Mouse (Mus musculus) hindbrain, embryonic 16.5 days (tissue): ENCODE results near the gene 2010300C02Rik. TPM values are rescaled to one million over a fixed set of nuclear protein-coding genes. Genes with fewer than 3 reads are reported as not detected.

Source experiments
- ATAC-seq: fragments of 200-750 bp; cut with Nextera tagmentation; 2 replicates; pipeline ENCODE4 v1.8.0; 2017; ENCODE audit warnings: moderate TSS enrichment, moderate library complexity
- H3K27ac ChIP-seq: fragments of 300-500 bp; sonication (generic); 2 replicates; pipeline ENCODE4 v1.5.1; 2014; ENCODE audit warnings: low read depth, mild to moderate bottlenecking, control low read depth, low read length, moderate library complexity
- H3K27me3 ChIP-seq: fragments of 300-500 bp; sonication (generic); replicated peaks from 2 replicates; pipeline ENCODE4 v1.6.1; 2014; ENCODE audit warnings: low read length; ENCODE audit not compliant: control insufficient read depth, insufficient read depth
- H3K36me3 ChIP-seq: fragments of 300-500 bp; sonication (generic); 2 replicates; pipeline ENCODE4 v1.6.1; 2014; ENCODE audit warnings: mild to moderate bottlenecking, low read length, moderate library complexity, mixed read lengths; ENCODE audit not compliant: control insufficient read depth, insufficient read depth
- H3K4me1 ChIP-seq: fragments of 300-500 bp; sonication (generic); 2 replicates; pipeline ENCODE4 v1.6.1; 2014; ENCODE audit warnings: low read depth, low read length; ENCODE audit not compliant: control insufficient read depth, insufficient read depth
- H3K4me2 ChIP-seq: fragments of 300-500 bp; sonication (generic); 2 replicates; pipeline ENCODE4 v1.6.1; 2014; ENCODE audit warnings: mild to moderate bottlenecking, low read length, control low read depth, moderate library complexity
- H3K4me3 ChIP-seq: fragments of 300-500 bp; sonication (generic); 2 replicates; pipeline ENCODE4 v1.5.1; 2014; ENCODE audit warnings: mild to moderate bottlenecking, low read length, control low read depth, moderate library complexity
- H3K9ac ChIP-seq: fragments of 300-500 bp; sonication (generic); 2 replicates; pipeline ENCODE4 v1.6.1; 2014; ENCODE audit warnings: low read depth, mild to moderate bottlenecking, control low read depth, low read length, moderate library complexity
- H3K9me3 ChIP-seq: fragments of 300-500 bp; sonication (generic); 2 replicates; pipeline ENCODE4 v1.6.1; 2014; ENCODE audit warnings: mild to moderate bottlenecking, low read length, moderate library complexity; ENCODE audit not compliant: control insufficient read depth
- WGBS: fragments of 180-500 bp; shearing (Covaris S2); extraction: QIAGEN DNeasy Blood & Tissue Kit; methylation state at CpG from one replicate; pipeline ENCODE4 v1.1.7; 2014; 5-methylcytosine and 5-hydroxymethylcytosine counted together
- polyA plus RNA-seq: library from polyadenylated mRNA; unstranded; fragments of >200 nt; fragmentation: Nextera tagmentation; extraction: Ambion mirVana; gene quantifications from 2 replicates; pipeline ENCODE4 v1.2.1, GENCODE M21; 2015

2010300C02Rik gene
- polyA plus RNA-seq, 1 experiment from 2014 or later: 3.2 TPM

DNA sequence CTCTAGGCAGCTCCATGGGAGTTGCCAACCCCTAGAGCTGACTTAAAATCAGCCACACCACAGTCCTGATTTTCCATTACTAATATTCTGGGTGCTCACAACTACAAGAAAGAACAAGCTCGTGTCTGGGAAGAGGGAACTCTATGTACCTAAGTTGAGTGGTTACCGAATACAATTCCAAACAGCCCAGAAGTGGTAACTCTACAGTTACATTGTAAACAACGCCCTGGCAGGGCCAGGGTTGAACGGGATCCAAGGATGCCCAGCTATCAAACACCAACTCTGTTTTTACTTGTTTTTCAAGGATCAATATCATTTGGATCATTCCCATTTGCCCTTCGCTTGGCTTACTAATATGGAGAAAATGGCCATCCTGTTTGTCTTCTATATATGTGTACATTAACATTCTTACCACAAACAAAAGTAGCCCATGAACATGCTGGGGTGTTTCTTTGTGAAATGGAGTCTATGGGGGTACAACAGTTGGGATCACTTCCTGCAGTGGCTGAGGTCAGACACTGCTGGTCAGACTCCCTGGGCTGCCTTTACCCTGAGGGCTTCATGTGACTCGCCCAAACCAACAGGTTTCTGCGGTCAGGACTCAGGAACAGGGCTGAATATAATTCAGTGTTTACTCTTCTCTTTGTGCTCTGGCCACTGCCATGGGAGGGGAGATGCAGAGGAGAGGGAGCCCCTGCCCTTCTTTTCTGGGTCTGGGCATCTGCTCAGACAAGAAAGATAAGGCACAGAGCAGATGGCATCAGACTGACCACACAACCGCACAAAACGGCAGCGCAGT, 89.3 kb downstream of the 2010300C02Rik start:
- no peak overlapping the region for H3K4me3 ChIP-seq
- WGBS: 85% methylated on average over 10 of the region's 10 CpGs
- no peaks in the 10 kb centered on the region for H3K36me3 ChIP-seq
- no peak overlapping the region for H3K9ac ChIP-seq
- no peaks in the 10 kb centered on the region for H3K27me3 ChIP-seq
- no peak overlapping the region for H3K4me2 ChIP-seq
- no peaks in the 10 kb centered on the region for H3K9me3 ChIP-seq
- no peak overlapping the region for H3K27ac ChIP-seq
- H3K4me1 ChIP-seq: no peaks in the 10 kb centered on the region
- ATAC-seq: no peak

DNA sequence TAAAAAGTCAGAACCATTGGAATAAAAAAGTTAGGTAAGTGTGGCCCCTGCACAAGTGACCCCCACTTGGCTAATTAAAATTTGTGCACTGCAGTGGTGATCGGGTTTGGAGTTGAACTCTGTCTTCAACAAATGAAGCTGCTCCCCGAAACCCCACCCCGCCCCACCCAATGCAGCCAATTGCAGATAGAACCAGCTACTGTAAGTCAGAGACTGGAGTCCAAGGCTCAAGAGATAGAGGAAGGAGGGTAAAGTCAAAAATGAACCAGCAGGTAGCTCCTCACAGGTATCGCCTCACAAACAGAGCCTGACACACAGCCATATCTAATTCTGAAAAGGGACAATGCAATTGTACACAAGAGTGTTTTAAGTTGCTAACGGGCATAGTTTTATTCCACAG, 90.0 kb downstream of the 2010300C02Rik start:
- no peaks in the 10 kb centered on the region for H3K4me1 ChIP-seq
- ATAC-seq: no peak

DNA sequence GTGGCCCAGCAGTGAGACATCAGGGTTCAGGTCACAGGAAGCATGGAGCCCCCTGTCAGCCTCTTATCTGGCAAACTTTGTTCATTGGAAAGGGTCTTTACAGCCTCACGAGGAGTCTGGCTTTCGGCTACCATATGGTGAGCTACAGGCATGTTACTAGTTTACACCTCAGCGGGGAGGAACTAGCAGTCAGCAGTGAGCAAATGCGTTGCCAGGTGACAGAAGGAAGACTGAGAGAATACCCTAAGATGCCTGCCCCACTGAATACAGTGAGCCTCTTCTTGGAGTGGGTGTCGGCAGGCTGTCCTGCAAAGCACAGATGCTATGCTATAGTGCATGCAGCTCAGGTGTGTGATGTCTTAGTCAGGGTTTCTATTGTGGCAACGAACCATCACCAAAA, 91.1 kb downstream of the 2010300C02Rik start:
- WGBS: 48% methylated on average over 6 of the region's 6 CpGs

More for the DNA sequence above, 90.0 kb downstream of the 2010300C02Rik start:
- H3K4me3 ChIP-seq: no peak overlapping the region
- no peaks in the 10 kb centered on the region for H3K36me3 ChIP-seq
- no peak overlapping the region for H3K9ac ChIP-seq
- H3K9me3 ChIP-seq: no peaks in the 10 kb centered on the region
- WGBS: 95% methylated on average over 5 of the region's 5 CpGs
- no peak overlapping the region for H3K27ac ChIP-seq
- no peaks in the 10 kb centered on the region for H3K27me3 ChIP-seq
- H3K4me2 ChIP-seq: no peak overlapping the region

DNA sequence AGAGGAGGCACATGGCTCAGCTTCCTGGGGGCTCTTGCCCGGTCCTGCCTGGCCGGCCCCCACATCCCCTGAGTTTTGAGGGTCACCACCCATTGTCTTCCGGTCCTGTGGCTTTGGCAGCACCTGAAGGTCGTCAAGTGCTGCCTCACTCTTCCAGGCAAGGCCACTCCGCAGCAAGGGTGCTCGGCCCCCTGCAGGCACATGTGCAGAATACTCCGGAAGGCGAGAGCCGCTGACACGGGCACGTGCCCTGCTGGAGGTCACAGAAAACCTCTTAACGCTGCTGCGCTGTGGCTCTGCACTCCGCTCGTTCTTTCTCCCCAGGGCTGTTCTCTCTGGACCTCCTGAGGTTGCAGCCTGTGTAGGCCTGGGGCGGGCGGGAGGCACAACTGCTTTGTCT, 95.7 kb downstream of the 2010300C02Rik start:
- no peak for ATAC-seq
- H3K27me3 ChIP-seq: no peaks in the 10 kb centered on the region
- no peaks in the 10 kb centered on the region for H3K9me3 ChIP-seq
- no peak overlapping the region for H3K4me3 ChIP-seq
- no peak overlapping the region for H3K9ac ChIP-seq
- 85% methylated on average over 17 of the region's 17 CpGs for WGBS
- no peak overlapping the region for H3K4me2 ChIP-seq
- H3K4me1 ChIP-seq: no peaks in the 10 kb centered on the region
- H3K36me3 ChIP-seq: no peaks in the 10 kb centered on the region
- H3K27ac ChIP-seq: no peak overlapping the region

More for the DNA sequence above, 91.1 kb downstream of the 2010300C02Rik start:
- no peaks in the 10 kb centered on the region for H3K36me3 ChIP-seq
- H3K27me3 ChIP-seq: no peaks in the 10 kb centered on the region
- H3K4me3 ChIP-seq: no peak overlapping the region
- no peak overlapping the region; the same call in 1 of the 2 replicates for H3K9ac ChIP-seq
- H3K9me3 ChIP-seq: no peaks in the 10 kb centered on the region
- H3K27ac ChIP-seq: no peak overlapping the region
- H3K4me1 ChIP-seq: no peaks in the 10 kb centered on the region
- H3K4me2 ChIP-seq: no peak overlapping the region
- peak; percentile 67 for ATAC-seq

DNA sequence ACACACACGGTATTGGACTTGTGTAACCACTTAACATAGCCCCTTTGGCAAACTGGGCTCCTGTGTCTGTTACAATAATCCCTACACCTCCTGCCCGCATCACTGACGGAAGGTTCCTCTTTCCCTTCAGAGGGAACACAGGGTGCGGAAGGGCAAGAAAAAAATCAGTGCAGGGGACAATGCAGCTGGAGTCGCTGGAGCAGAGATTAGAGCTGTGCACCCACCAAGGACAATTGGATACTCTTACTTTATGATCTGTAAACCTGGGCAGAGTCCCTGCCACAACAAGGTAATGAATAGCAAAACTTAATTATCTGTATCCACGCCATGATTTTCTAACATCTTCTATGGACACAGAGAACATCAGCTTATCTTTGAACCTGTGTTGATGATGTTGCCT, 97.8 kb downstream of the 2010300C02Rik start:
- Histone ChIP-seq H3K9me3 (no peaks in the 10 kb centered on the region), H3K4me1 (no peaks in the 10 kb centered on the region), H3K27me3 (no peaks in the 10 kb centered on the region), H3K4me2 (no peak overlapping the region), H3K4me3 (no peak overlapping the region), H3K9ac (no peak overlapping the region), H3K27ac (no peak overlapping the region), H3K36me3 (no peaks in the 10 kb centered on the region)
- WGBS: 80% methylated on average over 6 of the region's 6 CpGs
- no peak for ATAC-seq

DNA sequence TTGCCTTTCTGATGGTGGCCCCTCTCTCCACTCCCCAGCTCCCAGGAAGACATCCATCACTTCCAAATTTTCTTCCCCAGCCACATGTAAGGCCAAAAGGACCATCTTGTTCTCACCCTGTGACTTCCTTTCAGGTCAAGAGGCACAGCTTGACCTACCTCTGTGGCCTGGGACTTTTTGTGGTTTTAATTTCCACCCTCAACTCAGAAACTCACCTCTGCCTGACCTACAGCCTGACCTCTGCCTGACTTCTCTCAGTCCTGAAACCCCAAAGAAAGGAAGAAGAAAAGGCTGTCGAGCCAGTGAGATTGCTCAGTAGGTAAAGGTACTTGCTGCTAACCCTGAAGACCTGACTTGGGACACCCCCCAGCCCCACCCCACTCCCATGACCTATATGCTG, 100.3 kb downstream of the 2010300C02Rik start:
- no peaks in the 10 kb centered on the region for H3K36me3 ChIP-seq

DNA sequence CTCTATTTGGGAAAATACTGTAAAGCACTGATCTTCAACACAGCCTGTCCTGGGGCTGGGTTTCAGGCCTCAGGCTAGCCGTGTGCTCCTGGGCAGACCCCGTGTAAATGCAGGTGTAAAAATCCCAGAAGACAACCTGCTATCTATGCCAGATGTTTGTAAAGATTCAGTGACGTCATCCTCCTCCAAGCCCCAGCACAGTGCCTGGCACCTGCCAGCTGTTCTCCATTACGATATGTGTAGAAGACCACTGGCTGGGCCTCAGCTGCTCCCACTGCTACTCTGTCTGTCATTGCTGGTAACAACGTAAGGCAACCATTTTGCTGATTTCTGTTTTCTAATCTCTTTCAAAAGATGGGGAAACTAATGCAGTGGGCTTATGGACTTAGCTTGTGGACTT, 102.8 kb downstream of the 2010300C02Rik start:
- H3K4me3 ChIP-seq: no peak overlapping the region

More for the DNA sequence above, 100.3 kb downstream of the 2010300C02Rik start:
- Histone ChIP-seq H3K4me2 (no peak overlapping the region), H3K27ac (no peak overlapping the region), H3K27me3 (no peaks in the 10 kb centered on the region), H3K9ac (no peak overlapping the region), H3K9me3 (no peaks in the 10 kb centered on the region), H3K4me1 (no peaks in the 10 kb centered on the region), H3K4me3 (no peak overlapping the region)
- WGBS: 64% methylated on average over 1 of the region's 1 CpGs
- no peak for ATAC-seq

DNA sequence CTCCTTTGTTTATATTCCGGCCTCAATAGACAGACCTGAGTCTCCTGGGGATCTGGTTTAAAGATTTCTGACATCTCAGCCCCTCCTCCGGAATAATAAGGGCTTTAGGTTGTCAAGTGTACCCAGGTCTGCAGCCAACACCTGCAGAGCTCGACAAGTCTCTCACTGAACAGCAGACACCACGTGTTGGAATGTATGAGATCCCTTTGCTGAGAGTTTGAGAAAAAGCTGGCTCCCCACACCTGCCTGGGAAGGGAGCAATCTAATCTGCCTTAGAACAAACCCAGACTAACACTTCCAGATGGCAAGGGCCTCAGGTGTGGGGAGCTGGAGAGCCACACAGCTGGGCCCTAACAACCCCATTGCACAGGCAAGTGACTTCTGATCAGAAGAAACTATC, 103.3 kb downstream of the 2010300C02Rik start:
- Histone ChIP-seq H3K27ac (no peak overlapping the region), H3K9ac (no peak overlapping the region), H3K27me3 (no peaks in the 10 kb centered on the region), H3K4me1 (peaks cover 5% of the 10 kb centered on the region; the same call in 1 of the 2 replicates), H3K4me2 (no peak overlapping the region), H3K9me3 (no peaks in the 10 kb centered on the region), H3K4me3 (no peak overlapping the region), H3K36me3 (no peaks in the 10 kb centered on the region)
- no peak for ATAC-seq
- 37% methylated on average over 4 of the region's 4 CpGs for WGBS

More for the DNA sequence above, 102.8 kb downstream of the 2010300C02Rik start:
- Histone ChIP-seq H3K4me1 (peaks cover 5% of the 10 kb centered on the region; the same call in 1 of the 2 replicates), H3K9me3 (no peaks in the 10 kb centered on the region), H3K27me3 (no peaks in the 10 kb centered on the region), H3K4me2 (no peak overlapping the region), H3K27ac (no peak overlapping the region), H3K9ac (no peak overlapping the region), H3K36me3 (no peaks in the 10 kb centered on the region)
- no peak for ATAC-seq
- WGBS: 77% methylated on average over 5 of the region's 5 CpGs

DNA sequence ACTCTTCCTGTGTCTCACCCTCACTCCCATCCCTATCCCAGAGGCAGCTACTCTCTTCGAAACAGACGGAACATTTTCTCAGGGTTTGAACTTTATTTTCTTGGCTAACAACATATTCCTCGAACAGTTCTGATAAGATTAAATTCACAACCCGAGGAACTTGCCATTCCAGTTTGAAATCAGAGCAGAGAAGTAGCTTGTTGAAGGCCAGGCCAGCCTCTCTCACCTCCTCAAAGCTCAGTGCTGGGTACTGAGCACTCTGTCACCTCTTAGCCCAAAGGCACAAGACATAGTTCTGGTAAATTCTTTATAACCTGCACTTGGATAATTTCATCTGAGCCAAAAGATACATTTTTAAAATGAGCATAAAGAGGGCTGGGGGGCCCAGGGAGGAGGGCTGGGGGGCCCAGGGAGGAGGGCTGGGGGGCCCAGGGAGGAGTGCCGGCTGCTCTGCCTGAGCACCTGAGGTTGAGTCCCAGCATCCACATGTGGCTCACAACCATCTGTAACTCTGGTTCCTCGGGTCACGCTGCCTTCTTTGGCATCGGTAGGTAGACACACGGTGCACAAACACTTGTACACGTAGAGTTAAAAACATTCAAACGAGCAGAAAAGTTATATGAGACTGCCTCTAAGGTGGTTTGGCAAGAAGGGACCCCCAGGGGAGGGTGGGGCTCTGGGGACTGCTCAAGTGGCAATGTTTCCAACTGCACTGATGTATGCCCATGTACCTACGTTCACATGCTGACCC, 104.4 kb downstream of the 2010300C02Rik start:
- no peak overlapping the region for H3K27ac ChIP-seq
- WGBS: 90% methylated on average over 12 of the region's 12 CpGs
- ATAC-seq: no peak
- H3K27me3 ChIP-seq: no peaks in the 10 kb centered on the region
- no peaks in the 10 kb centered on the region for H3K36me3 ChIP-seq
- H3K9ac ChIP-seq: no peak overlapping the region
- no peak overlapping the region for H3K4me2 ChIP-seq
- H3K9me3 ChIP-seq: no peaks in the 10 kb centered on the region
- no peak overlapping the region for H3K4me3 ChIP-seq
- H3K4me1 ChIP-seq: peaks cover 5% of the 10 kb centered on the region; the same call in 1 of the 2 replicates
